Mouse (Mus musculus) lung, adult 2 months (tissue): Measurements from ENCODE around the gene Nrn1l.

Experiments used
- CTCF ChIP-seq: fragments of 200-500 bp; IDR thresholded peaks from 2 replicates; pipeline ENCODE4 v1.5.1; 2011; ENCODE audit warnings: mild to moderate bottlenecking, low read length, control low read depth; ENCODE audit not compliant: insufficient read depth
- POLR2A ChIP-seq: fragments of 200-500 bp; IDR thresholded peaks from 2 replicates; pipeline ENCODE4 v1.6.1; 2011; ENCODE audit warnings: low read depth, mild to moderate bottlenecking, control low read depth, low read length, borderline replicate concordance; ENCODE audit errors: extremely low read depth

GRCm38 (mm10) chr8:105851651-105852143 lies 41.7 kb upstream of the Nrn1l start:
- no peak for TF ChIP-seq CTCF
- TF ChIP-seq POLR2A: peak; percentile 87; the same call in 1 of the 2 replicates
